Mouse (Mus musculus): ENCODE measurements around the gene Cenpb. TPM values are rescaled to one million over a fixed set of nuclear protein-coding genes. Genes with fewer than 3 reads are reported as not detected.

The Cenpb gene
- polyA plus RNA-seq, 1 experiment from 2014 or later: 16.2 TPM

DNA sequence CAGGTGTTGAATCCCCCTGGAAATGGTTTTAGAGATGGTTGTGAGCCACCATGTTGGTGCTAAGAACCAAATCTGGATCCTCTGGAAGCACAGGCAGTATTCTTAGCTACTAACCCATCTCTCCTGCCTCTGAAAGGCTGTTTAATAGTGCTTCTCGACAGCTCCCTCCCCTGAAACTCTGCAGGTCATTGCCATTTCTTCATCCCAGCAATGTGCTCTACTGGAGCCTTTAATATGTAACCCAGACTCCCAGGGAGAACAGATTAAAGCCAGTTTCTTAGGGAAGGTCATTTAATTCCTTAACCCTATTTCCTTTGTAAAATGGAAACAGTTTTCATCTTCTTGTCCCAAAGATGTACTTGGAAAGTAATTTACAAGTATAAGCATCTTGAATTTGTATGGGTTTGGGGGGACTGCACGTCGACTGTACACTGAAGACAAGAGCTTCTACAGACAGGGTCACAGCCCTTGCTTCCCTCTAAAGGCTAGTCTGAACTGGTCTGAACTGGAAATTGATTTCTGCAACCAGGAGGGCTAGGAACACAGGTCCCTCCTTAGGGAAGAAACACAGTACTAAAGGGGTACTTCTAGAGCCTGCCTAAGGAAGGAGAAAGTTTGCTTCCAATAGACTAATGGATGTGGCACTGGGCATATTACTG is 4.5 kb downstream of the Cenpb start:
- WGBS: 76% methylated on average over 3 of the region's 3 CpGs
- Histone ChIP-seq H3K9ac (replicated peaks) (no peak overlapping the region), H3K4me1 (peaks cover 59% of the 10 kb centered on the region), H3K4me2 (replicated peaks) (no peak overlapping the region; the same call in 1 of the 2 replicates), H3K27ac (replicated peaks) (0 out of 2 replicates have a peak overlapping the region, but pooled peaks have one; percentile 30), H3K27me3 (peaks cover 36% of the 10 kb centered on the region), H3K9me3 (no peaks in the 10 kb centered on the region), H3K36me3 (peaks cover 18% of the 10 kb centered on the region), H3K4me3 (no peak overlapping the region)
- ATAC-seq (ENCODE audit: low FRiP score, low read depth): no peak

DNA sequence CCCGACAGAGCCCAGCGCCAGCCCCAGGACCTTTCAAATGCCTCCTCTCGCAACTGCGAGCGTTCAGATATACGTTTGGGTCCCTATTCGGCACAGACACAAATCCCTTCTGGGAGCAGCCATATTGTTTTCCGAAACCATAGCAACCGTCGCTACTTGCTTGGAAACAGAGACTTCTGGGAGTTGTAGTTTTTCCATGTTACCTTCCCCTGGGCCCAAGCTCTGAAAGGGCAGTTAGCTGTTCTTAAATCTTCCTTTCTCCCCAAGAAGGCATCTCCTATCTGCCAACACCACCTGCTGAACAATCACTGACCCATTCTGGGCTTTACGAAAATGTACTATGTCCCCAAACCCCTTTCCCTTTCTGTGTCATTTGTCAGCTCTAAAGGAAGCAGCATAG is 5.2 kb downstream of the Cenpb start:
- 0 out of 2 replicates have a peak overlapping the region, but pooled peaks have one; percentile 30 for H3K27ac ChIP-seq (replicated peaks)
- H3K4me3 ChIP-seq: peak overlapping the region; percentile 41
- WGBS: 6% methylated on average over 11 of the region's 11 CpGs
- peak overlapping the region; percentile 32; the same call in 1 of the 2 replicates for H3K9ac ChIP-seq (replicated peaks)
- peaks cover 38% of the 10 kb centered on the region for H3K27me3 ChIP-seq
- ATAC-seq (ENCODE audit: low FRiP score, low read depth): peak; percentile 57
- H3K4me1 ChIP-seq: peaks cover 59% of the 10 kb centered on the region
- H3K36me3 ChIP-seq: peaks cover 18% of the 10 kb centered on the region
- H3K4me2 ChIP-seq (replicated peaks): peak overlapping the region; percentile 73
- no peaks in the 10 kb centered on the region for H3K9me3 ChIP-seq

DNA sequence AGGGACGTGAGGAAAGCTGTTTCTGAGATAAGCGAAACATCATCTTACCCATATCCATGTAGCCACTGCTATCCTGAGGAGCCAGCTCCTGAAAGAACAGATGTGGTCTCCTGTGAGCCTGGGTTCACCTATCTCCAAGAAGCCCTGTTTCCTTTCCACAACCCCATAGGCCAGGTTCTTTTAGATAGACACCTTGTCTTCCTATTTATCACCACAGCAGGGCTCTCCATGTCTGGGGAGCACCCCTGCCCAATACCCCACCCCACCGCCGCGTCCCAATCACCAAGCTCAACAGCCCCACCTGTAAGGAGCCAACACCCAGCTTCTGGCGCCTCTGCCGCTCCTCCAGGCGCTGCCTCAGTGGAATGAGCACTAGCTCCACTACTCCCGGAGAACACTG is 7.5 kb downstream of the Cenpb start:
- WGBS: 47% methylated on average over 9 of the region's 9 CpGs
- H3K4me1 ChIP-seq: peaks cover 39% of the 10 kb centered on the region

DNA sequence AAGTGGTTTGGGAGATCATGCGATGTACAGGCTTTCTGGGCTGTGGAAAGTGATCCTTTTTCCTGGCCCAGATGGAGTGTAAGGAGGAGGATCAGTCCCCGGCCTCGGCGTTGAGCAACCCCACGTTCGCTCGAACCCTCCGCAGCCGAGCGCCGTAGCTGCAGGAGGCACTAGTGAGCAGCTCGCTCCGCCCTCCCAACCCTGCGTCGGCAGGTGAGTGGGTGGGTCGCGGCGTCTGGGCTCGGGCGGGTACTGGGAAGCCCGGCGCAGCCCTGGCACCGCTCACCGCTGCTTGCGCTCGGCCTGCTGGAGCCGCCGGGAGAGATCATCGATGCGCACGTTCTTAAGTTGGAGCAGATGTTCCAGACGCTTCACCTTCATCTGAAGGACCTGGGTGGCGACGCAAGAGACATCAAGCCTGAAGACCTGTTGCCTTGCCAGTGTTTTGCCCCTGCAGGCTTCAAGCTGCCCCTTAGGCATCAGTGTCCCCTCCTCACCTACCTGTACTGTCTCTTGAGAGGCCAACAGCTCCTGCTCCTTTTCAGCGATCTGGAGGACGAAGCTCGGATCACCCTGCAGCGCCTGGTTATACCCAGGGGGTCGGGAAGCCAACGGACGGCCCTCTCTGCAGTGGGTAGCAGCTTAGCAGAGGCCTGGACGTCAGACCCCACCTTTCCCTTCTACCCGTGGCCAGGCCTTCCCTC is 8.3 kb downstream of the Cenpb start:
- Histone ChIP-seq H3K4me3 (peak overlapping the region; percentile 20), H3K27ac (replicated peaks) (no peak overlapping the region), H3K27me3 (peaks cover 38% of the 10 kb centered on the region), H3K9me3 (no peaks in the 10 kb centered on the region), H3K4me2 (replicated peaks) (peak overlapping the region; percentile 36), H3K36me3 (0 out of 2 replicates have a peak, but pooled peaks cover 9% of the 10 kb centered on the region), H3K4me1 (peaks cover 31% of the 10 kb centered on the region), H3K9ac (replicated peaks) (0 out of 2 replicates have a peak overlapping the region, but pooled peaks have one; percentile 25)
- 4% methylated on average over 43 of the region's 43 CpGs for WGBS
- ATAC-seq (ENCODE audit: low FRiP score, low read depth): no peak

More for the DNA sequence above, 7.5 kb downstream of the Cenpb start:
- Histone ChIP-seq H3K27ac (replicated peaks) (no peak overlapping the region), H3K27me3 (peaks cover 38% of the 10 kb centered on the region), H3K36me3 (peaks cover 12% of the 10 kb centered on the region; the same call in 1 of the 2 replicates), H3K4me2 (replicated peaks) (no peak overlapping the region), H3K9me3 (no peaks in the 10 kb centered on the region), H3K9ac (replicated peaks) (no peak overlapping the region), H3K4me3 (no peak overlapping the region)
- ATAC-seq (ENCODE audit: low FRiP score, low read depth): no peak

DNA sequence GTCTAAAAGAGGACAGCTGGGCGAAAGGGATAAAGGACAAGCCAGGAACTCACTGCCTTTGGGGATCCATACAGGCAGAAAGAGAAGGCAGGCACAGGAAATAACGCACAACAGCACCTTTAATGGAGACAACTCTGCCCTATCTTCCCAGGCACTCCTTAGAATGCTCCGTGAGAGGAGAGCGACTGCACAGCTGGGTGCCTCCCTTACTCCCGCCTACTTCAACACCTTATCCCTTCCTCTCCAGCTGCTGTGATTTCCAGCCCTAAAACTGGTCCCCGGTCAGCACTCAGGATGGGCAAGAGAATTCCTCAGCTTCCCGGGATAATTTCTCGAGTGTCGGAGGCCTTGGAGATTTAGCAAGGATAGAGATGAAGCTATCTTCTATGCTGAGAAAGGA is 8.9 kb downstream of the Cenpb start:
- Histone ChIP-seq H3K9me3 (no peaks in the 10 kb centered on the region), H3K36me3 (0 out of 2 replicates have a peak, but pooled peaks cover 3% of the 10 kb centered on the region), H3K9ac (replicated peaks) (no peak overlapping the region), H3K27ac (replicated peaks) (no peak overlapping the region), H3K4me3 (peak overlapping the region; percentile 20; the same call in 1 of the 2 replicates), H3K27me3 (peaks cover 38% of the 10 kb centered on the region), H3K4me2 (replicated peaks) (no peak overlapping the region), H3K4me1 (peaks cover 25% of the 10 kb centered on the region)
- ATAC-seq (ENCODE audit: low FRiP score, low read depth): no peak
- WGBS: 15% methylated on average over 9 of the region's 9 CpGs

DNA sequence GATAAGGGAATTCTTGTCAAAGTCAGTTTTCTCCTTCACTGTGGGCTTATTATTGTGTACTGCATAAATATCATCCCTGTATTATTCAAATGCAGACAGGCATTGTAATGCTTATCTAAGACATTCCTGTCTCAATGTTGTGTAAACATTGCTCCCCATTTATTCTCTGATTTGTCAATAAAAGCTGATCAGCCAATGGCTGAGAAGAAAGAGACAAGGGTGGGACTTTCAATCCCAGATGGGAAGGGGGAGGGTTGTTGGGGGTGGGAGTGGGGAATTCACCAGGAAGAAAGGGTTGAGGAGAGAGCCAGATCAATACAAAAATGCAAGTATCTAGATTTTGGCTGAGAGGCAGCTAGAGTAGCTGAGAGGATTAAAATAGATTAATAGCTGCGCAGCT is 11.0 kb downstream of the Cenpb start:
- Histone ChIP-seq H3K27me3 (peaks cover 36% of the 10 kb centered on the region), H3K4me2 (replicated peaks) (no peak overlapping the region), H3K36me3 (no peaks in the 10 kb centered on the region), H3K4me1 (peaks cover 14% of the 10 kb centered on the region), H3K4me3 (no peak overlapping the region), H3K27ac (replicated peaks) (no peak overlapping the region), H3K9ac (replicated peaks) (no peak overlapping the region), H3K9me3 (no peaks in the 10 kb centered on the region)
- 52% methylated on average over 1 of the region's 1 CpGs for WGBS
- ATAC-seq (ENCODE audit: low FRiP score, low read depth): no peak

DNA sequence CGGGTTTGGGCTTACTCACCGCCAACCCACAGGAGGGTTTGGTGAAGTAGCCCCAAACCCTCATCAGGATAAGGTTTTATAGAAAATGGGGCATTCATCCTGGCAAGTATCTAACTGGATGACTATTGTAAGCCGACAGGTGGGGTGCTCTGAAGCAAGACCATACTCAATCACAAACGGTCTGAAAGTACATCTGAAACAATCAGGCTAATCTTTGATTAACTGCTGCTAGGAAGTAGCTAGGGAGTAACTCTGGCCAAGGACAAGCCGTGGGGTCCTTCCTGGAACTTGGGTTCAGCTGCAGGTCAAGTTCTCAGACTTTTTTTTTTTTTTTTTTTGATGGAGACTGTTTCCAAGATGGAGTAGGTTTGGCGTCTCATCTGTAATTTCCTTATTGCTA is 11.9 kb downstream of the Cenpb start:
- WGBS: 89% methylated on average over 6 of the region's 6 CpGs
- Histone ChIP-seq H3K27ac (replicated peaks) (no peak overlapping the region), H3K36me3 (no peaks in the 10 kb centered on the region), H3K9me3 (no peaks in the 10 kb centered on the region), H3K9ac (replicated peaks) (no peak overlapping the region), H3K4me3 (no peak overlapping the region), H3K27me3 (peaks cover 28% of the 10 kb centered on the region), H3K4me1 (peaks cover 10% of the 10 kb centered on the region), H3K4me2 (replicated peaks) (no peak overlapping the region)
- no peak for ATAC-seq (ENCODE audit: low FRiP score, low read depth)

DNA sequence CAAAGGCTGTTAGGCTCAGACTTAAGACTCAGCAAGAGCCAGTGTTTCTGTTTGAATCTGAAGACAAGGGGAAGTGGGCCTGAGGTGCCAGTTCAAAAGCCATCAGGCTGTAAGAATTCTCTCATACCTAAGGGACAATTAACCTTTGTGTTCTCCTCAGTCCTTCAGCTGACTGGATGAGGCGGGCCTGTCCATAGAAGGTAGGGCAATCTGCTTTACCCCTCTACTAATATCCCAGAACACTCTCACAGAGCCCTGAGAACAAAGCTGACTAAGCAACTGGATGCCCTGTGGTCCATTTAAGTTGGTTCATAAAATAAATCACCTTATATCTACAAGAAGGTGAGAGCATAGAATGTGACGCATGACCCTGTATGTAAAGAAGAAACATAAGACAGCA is 13.7 kb downstream of the Cenpb start:
- Histone ChIP-seq H3K4me3 (no peak overlapping the region), H3K27me3 (peaks cover 10% of the 10 kb centered on the region), H3K4me1 (peaks cover 3% of the 10 kb centered on the region), H3K27ac (replicated peaks) (no peak overlapping the region), H3K9ac (replicated peaks) (no peak overlapping the region), H3K9me3 (no peaks in the 10 kb centered on the region), H3K36me3 (no peaks in the 10 kb centered on the region), H3K4me2 (replicated peaks) (no peak overlapping the region)
- ATAC-seq (ENCODE audit: low FRiP score, low read depth): no peak
- 90% methylated on average over 2 of the region's 2 CpGs for WGBS

DNA sequence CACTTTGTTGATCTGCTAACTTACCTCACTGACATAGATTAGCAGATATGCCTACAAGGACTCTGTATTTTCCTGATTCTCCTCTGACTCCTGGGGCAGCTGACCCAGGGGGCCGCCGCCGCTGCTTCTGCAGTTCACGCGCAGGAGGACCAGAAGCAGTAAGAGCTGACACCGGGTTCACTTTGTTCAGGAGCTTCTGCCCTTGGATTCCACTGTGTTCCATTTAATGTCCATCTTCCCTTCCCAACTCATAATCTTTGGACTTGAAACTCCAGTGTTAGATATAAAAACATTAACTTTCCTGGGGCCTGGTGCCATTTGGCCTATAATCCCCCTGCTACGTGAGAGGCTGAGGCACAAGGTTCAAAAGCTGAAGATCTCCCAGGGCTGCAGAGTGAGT is 15.9 kb downstream of the Cenpb start:
- H3K27me3 ChIP-seq: no peaks in the 10 kb centered on the region; the same call in 1 of the 2 replicates
- WGBS: 75% methylated on average over 7 of the region's 7 CpGs

DNA sequence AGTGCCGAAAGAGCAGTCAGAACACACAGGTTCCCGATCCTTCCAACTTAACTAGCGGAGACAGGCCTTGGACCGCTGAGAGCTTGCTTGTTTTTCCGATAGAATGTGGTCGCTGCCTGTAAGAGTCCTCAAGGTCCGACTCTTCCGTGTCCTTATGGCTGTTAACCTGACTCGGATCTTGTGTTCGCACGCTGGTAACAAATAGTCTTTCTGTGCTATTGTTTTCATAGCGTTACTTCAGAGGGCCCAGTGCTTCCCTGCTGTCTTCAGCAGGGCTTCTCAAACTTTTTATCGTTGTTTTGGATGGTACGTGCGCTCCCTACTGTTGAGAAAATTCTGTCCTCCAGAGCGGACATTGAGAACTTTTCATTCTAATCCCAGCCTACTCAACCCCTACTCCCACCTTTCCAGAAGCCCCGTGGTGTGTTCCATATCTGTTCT is 19.2 kb downstream of the Cenpb start:
- WGBS: under 1% methylated on average over 17 of the region's 17 CpGs
- peak overlapping the region; percentile 93 for H3K4me2 ChIP-seq (replicated peaks)
- H3K9me3 ChIP-seq: no peaks in the 10 kb centered on the region
- H3K4me3 ChIP-seq: peak overlapping the region; percentile 79
- no peak; the same call in 1 of the 2 replicates for ATAC-seq (ENCODE audit: low FRiP score, low read depth)
- H3K4me1 ChIP-seq: peaks cover 31% of the 10 kb centered on the region
- peak overlapping the region; percentile 76 for H3K9ac ChIP-seq (replicated peaks)
- H3K36me3 ChIP-seq: no peaks in the 10 kb centered on the region
- no peaks in the 10 kb centered on the region; the same call in 1 of the 2 replicates for H3K27me3 ChIP-seq
- H3K27ac ChIP-seq (replicated peaks): peak overlapping the region; percentile 96

More for the DNA sequence above, 15.9 kb downstream of the Cenpb start:
- H3K9ac ChIP-seq (replicated peaks): no peak overlapping the region
- H3K4me3 ChIP-seq: no peak overlapping the region
- no peak overlapping the region for H3K27ac ChIP-seq (replicated peaks)
- H3K4me2 ChIP-seq (replicated peaks): no peak overlapping the region
- H3K9me3 ChIP-seq: no peaks in the 10 kb centered on the region
- ATAC-seq (ENCODE audit: low FRiP score, low read depth): no peak
- H3K4me1 ChIP-seq: peaks cover 10% of the 10 kb centered on the region
- no peaks in the 10 kb centered on the region for H3K36me3 ChIP-seq

DNA sequence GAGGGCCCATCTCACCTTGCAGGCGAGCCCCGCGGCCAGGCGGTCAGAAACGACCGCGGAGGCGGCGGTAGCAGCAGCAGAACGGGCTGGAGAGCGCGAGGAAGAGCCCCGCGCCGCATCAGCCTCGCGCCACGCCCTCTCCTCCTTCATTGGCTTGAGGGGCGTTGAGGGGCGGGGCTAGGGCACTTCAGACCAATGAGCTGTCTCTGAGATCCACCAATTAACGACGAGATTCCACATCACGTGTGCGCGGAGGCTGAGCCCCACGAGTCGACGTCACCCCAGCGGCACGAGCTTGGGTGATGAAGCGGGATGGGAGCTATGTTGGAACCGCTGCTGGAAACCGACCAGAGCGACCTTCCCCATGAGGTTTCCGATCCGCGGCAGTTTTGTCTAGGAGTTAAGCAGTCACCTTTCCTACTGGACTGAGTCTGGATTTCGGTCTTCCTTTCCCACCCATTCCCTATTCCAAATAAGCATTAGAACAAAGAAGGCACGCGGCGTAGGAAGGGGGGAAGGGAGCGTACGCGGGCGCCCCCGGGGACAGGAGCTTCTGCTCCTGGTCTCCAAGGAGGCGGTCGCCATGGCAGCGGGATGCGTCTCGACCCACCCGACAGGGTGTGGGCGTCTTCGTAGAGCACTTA is 19.8 kb downstream of the Cenpb start, which contains the start of gene 1700037H04Rik:
Gene 1700037H04Rik (minus strand): TSS at position 144 of the 644 bp plus-strand sequence.
- no peaks in the 10 kb centered on the region for H3K9me3 ChIP-seq
- H3K9ac ChIP-seq (replicated peaks): peak within 1 kb of the TSS; percentile 84
- WGBS: under 1% methylated on average over 54 of the region's 54 CpGs

More for the DNA sequence above, 19.8 kb downstream of the Cenpb start, which contains the start of gene 1700037H04Rik:
- Histone ChIP-seq H3K36me3 (0 out of 2 replicates have a peak, but pooled peaks cover 6% of the 10 kb centered on the region), H3K27ac (replicated peaks) (peak within 1 kb of the TSS; percentile 96), H3K27me3 (no peaks in the 10 kb centered on the region; the same call in 1 of the 2 replicates), H3K4me3 (peak within 1 kb of the TSS; percentile 79), H3K4me1 (peaks cover 31% of the 10 kb centered on the region), H3K4me2 (replicated peaks) (peak within 1 kb of the TSS; percentile 93)
- ATAC-seq (ENCODE audit: low FRiP score, low read depth): peak; percentile 97
